ENCODE assay signal across 22 mouse cellular contexts in genomic region chr12:44967448-44967847, GRCm38 (mm10).
A peak's percentile ranks its signal among the peaks of the same experiment; 100 is the strongest.
DNase-seq lines count a peak whose midpoint lies in the region; ATAC-seq and TF ChIP-seq lines count a peak whose summit lies in the region.
"Had no signal": no experiment of that assay in that cellular context is flagged by ENCODE, and none has a peak within 500 bp of the region (broad histone marks: within the 10 kb centered on the region; RNA-seq: fewer than 3 reads in every experiment).

No protein-coding gene starts in this region.

- POLR2A ChIA-PET in Patski (lab: Charles Lee): no interaction called here

- DNase-seq in limb, embryonic 10.5 days (ENCODE audit: low spot score): no peak
- DNase-seq in A20 (ENCODE audit: low read depth, low spot score) (peak; percentile 5), Patski (ENCODE audit: low read depth, low spot score) (peak; percentile 28), MN1 (ENCODE audit: low spot score) (no peak)
- DNase-seq in left cerebral cortex, adult 18-20 months (ENCODE audit: low spot score in 2 of 2): no peak
- DNase-seq: adrenal gland, adult 8-10 months; adrenal gland, postnatal 14 days; adrenal gland, postnatal 36 days; B cell, adult 2 months; cerebellum, adult 11-12 months; cerebellum, adult 2 months; cerebellum, adult 9-10 months; cerebellum, postnatal 10 days; cerebellum, postnatal 25 days had no signal

- in situ Hi-C loops in Patski (cut with MboI; ENCODE audit: low pct_unique_long_range_greater_than_20kb): no loop called here

- H3K9me3 ChIP-seq in limb, embryonic 13.5 days: no peaks in the 10 kb centered on the region
- H3K9me3 ChIP-seq in limb, embryonic 10.5 days (replicated peaks): no peaks in the 10 kb centered on the region
- H3K9me3 ChIP-seq: embryonic facial prominence, embryonic 13.5 days; forebrain, embryonic 13.5 days; forebrain, embryonic 15.5 days had no signal

- TF ChIP-seq CTCF in Patski (IDR thresholded peaks at IDR 0.05): no peak

- peak; percentile 64; the same call in 1 of the 2 replicates for ATAC-seq in limb, embryonic 13.5 days (ENCODE audit: low FRiP score, low read depth)
- no peak for ATAC-seq in Patski
- ATAC-seq: activated CD4-positive, CD25-positive, alpha-beta regulatory T cell, adult 4 months; CD4-positive, CD25-positive, alpha-beta regulatory T cell, adult 4 months; forebrain, embryonic 13.5 days; forebrain, embryonic 15.5 days had no signal

- no peaks in the 10 kb centered on the region; the same call in 1 of the 2 replicates for H3K36me3 ChIP-seq in limb, embryonic 13.5 days
- H3K36me3 ChIP-seq in limb, embryonic 10.5 days: no peaks in the 10 kb centered on the region
- H3K36me3 ChIP-seq: embryonic facial prominence, embryonic 13.5 days; forebrain, embryonic 15.5 days; G1E had no signal

- CTCF ChIA-PET in Patski (lab: Charles Lee): no interaction called here

- WGBS in limb, embryonic 13.5 days: 20% methylated on average over 1 of the region's 1 CpGs
- WGBS in limb, embryonic 10.5 days: 96% methylated on average over 1 of the region's 1 CpGs

- H3K9ac ChIP-seq in limb, embryonic 13.5 days: no peak overlapping the region
- H3K9ac ChIP-seq: embryonic facial prominence, embryonic 13.5 days; forebrain, embryonic 13.5 days; forebrain, embryonic 15.5 days had no signal

- H3K4me2 ChIP-seq in limb, embryonic 13.5 days (replicated peaks): no peak overlapping the region
- H3K4me2 ChIP-seq: embryonic facial prominence, embryonic 13.5 days; forebrain, embryonic 13.5 days; forebrain, embryonic 15.5 days had no signal

- H3K27ac ChIP-seq in limb, embryonic 13.5 days: no peak overlapping the region
- H3K27ac ChIP-seq in limb, embryonic 10.5 days: no peak overlapping the region
- H3K27ac ChIP-seq: embryonic facial prominence, embryonic 13.5 days; forebrain, embryonic 13.5 days; forebrain, embryonic 15.5 days had no signal

- H3K4me1 ChIP-seq in limb, embryonic 13.5 days: no peaks in the 10 kb centered on the region
- no peaks in the 10 kb centered on the region for H3K4me1 ChIP-seq in limb, embryonic 10.5 days
- H3K4me1 ChIP-seq: embryonic facial prominence, embryonic 13.5 days; forebrain, embryonic 13.5 days; forebrain, embryonic 15.5 days had no signal

- no peak overlapping the region for H3K4me3 ChIP-seq in limb, embryonic 13.5 days
- no peak overlapping the region for H3K4me3 ChIP-seq in limb, embryonic 10.5 days
- H3K4me3 ChIP-seq: embryonic facial prominence, embryonic 13.5 days; forebrain, embryonic 13.5 days; forebrain, embryonic 15.5 days had no signal

- no peaks in the 10 kb centered on the region for H3K27me3 ChIP-seq in limb, embryonic 13.5 days
- H3K27me3 ChIP-seq in limb, embryonic 10.5 days (ENCODE audit: low read depth, poor library complexity, severe bottlenecking): no peaks in the 10 kb centered on the region
- H3K27me3 ChIP-seq in Patski: no peaks in the 10 kb centered on the region
- H3K27me3 ChIP-seq: CH12.LX; embryonic facial prominence, embryonic 13.5 days; forebrain, embryonic 13.5 days; forebrain, embryonic 15.5 days had no signal

Comparison
In these comparisons a context has a peak if more than half of its experiments do, and no peak if none do; other contexts are left out.
1. DNase-seq: peak in A20 (single experiment) and Patski (single experiment); none in limb, embryonic 10.5 days (single experiment), left cerebral cortex, adult 18-20 months (0 of 2) and MN1 (single experiment).